Mouse (Mus musculus): ENCODE measurements around the gene Pspn.

- no peak for TF ChIP-seq CTCF (IDR thresholded peaks at IDR 0.05; ENCODE audit: borderline replicate concordance, extremely low read depth, insufficient read depth, insufficient read length)
- TF ChIP-seq POLR2A (IDR thresholded peaks at IDR 0.05; ENCODE audit: borderline replicate concordance, extremely low read depth, insufficient read depth, insufficient read length, poor library complexity, severe bottlenecking) = no peak
Observed at GRCm38 (mm10) chr17:56982013-56982412, 17.8 kb downstream of the Pspn start, which contains the start of gene Acer1.

Data from brain, embryonic 14.5 days (tissue).